Mouse (Mus musculus) testis, postnatal 10 days (tissue): ENCODE measurements at regions not wholly inside any gene's neighbourhood (a gene's known extent, or its start where the extent isn't known, plus 50 kb on each side); places are given as distances from the start of the nearest gene placed in this dataset.

Experiments used
- DNase-seq: peaks from one replicate; pipeline ENCODE4 v3.0.0; 2021; ENCODE audit warnings: low spot score

- DNase-seq, result no peak
Observed at GRCm38 (mm10) chr6:67186537-67187274, 51.3 kb upstream of the Serbp1 start.

GRCm38 (mm10) chr6:67184662-67185061 lies 53.3 kb upstream of the Serbp1 start:
- no peak for DNase-seq

- no peak for DNase-seq
Observed at GRCm38 (mm10) chr6:67183481-67184215, 54.3 kb upstream of the Serbp1 start.

- DNase-seq, result no peak
Observed at GRCm38 (mm10) chr6:67182453-67182852, 55.5 kb upstream of the Serbp1 start.

GRCm38 (mm10) chr6:67181459-67181858 lies 56.5 kb upstream of the Serbp1 start:
- no peak for DNase-seq

- DNase-seq, result no peak
Observed at GRCm38 (mm10) chr6:67179416-67179815, 58.6 kb upstream of the Serbp1 start.

- DNase-seq, result no peak
Observed at GRCm38 (mm10) chr6:67178531-67178930, 59.4 kb upstream of the Serbp1 start.

- DNase-seq, result no peak
Observed at GRCm38 (mm10) chr6:67178101-67178500, 59.9 kb upstream of the Serbp1 start.

GRCm38 (mm10) chr6:67170674-67170946 lies 67.4 kb upstream of the Serbp1 start:
- no peak for DNase-seq

- DNase-seq, result peak; percentile 51
Observed at GRCm38 (mm10) chr6:67169873-67170673, 67.9 kb upstream of the Serbp1 start.

GRCm38 (mm10) chr6:67168803-67169202 lies 69.2 kb upstream of the Serbp1 start:
- no peak for DNase-seq

- peak; percentile 56 for DNase-seq
Observed at GRCm38 (mm10) chr6:67168031-67168777, 69.8 kb upstream of the Serbp1 start.

- no peak for DNase-seq
Observed at GRCm38 (mm10) chr6:67165091-67165490, 72.9 kb upstream of the Serbp1 start.

GRCm38 (mm10) chr6:67163947-67164346 lies 74.0 kb upstream of the Serbp1 start:
- no peak for DNase-seq

GRCm38 (mm10) chr6:67162814-67163213 lies 75.2 kb upstream of the Serbp1 start:
- DNase-seq, result no peak

- DNase-seq, result no peak
Observed at GRCm38 (mm10) chr6:67161610-67162009, 76.4 kb upstream of the Serbp1 start.

- no peak for DNase-seq
Observed at GRCm38 (mm10) chr6:67160564-67160963, 77.4 kb upstream of the Serbp1 start.

GRCm38 (mm10) chr6:67159726-67160523 lies 78.1 kb upstream of the Serbp1 start:
- DNase-seq, result no peak

GRCm38 (mm10) chr6:67159224-67159623 lies 78.8 kb upstream of the Serbp1 start:
- no peak for DNase-seq

GRCm38 (mm10) chr6:67158765-67159164 lies 79.2 kb upstream of the Serbp1 start:
- peak; percentile 91 for DNase-seq

GRCm38 (mm10) chr6:67152845-67153468 lies 85.0 kb upstream of the Serbp1 start:
- no peak for DNase-seq
